Mouse (Mus musculus) G1E (cell line): ENCODE measurements at regions not wholly inside any gene's neighbourhood (a gene's known extent, or its start where the extent isn't known, plus 50 kb on each side); places are given as distances from the start of the nearest gene placed in this dataset.

ENCODE experiments used
- CTCF ChIP-seq: IDR thresholded peaks from 2 replicates; pipeline ENCODE4 v1.5.1; 2012; ENCODE audit warnings: low read depth, low read length, inconsistent platforms, mixed read lengths
- GATA1 ChIP-seq: IDR thresholded peaks from 2 replicates; pipeline ENCODE4 v1.6.1; 2012; ENCODE audit warnings: borderline replicate concordance, low read length, inconsistent platforms, mixed read lengths

- TF ChIP-seq CTCF: no peak
- TF ChIP-seq GATA1: no peak
Observed at GRCm38 (mm10) chr2:147967829-147968529, 78.8 kb downstream of the Foxa2 start.
